Mouse (Mus musculus) lung, postnatal 0 days (tissue): Measurements from ENCODE around the gene 4931440F15Rik. TPM values are rescaled to one million over a fixed set of nuclear protein-coding genes. Genes with fewer than 3 reads are reported as not detected.

ENCODE experiments used
- ATAC-seq: fragments of 200-750 bp; cut with Nextera tagmentation; 2 replicates; pipeline ENCODE4 v1.8.0; 2017; ENCODE audit warnings: moderate library complexity
- DNase-seq: peaks from one replicate; pipeline ENCODE4 v3.0.0-alpha.2; 2016; ENCODE audit warnings: low spot score
- H3K27ac ChIP-seq: fragments of 300-500 bp; sonication (generic); 2 replicates; pipeline ENCODE4 v1.5.1; 2014; ENCODE audit warnings: antibody characterized with exemption, mild to moderate bottlenecking, low read length, mixed read lengths
- H3K27me3 ChIP-seq: fragments of 300-500 bp; sonication (generic); replicated peaks from 2 replicates; pipeline ENCODE4 v1.6.1; 2014; ENCODE audit warnings: low read length, mixed read lengths; ENCODE audit not compliant: insufficient read depth
- H3K36me3 ChIP-seq: fragments of 300-500 bp; sonication (generic); 2 replicates; pipeline ENCODE4 v1.6.1; 2014; ENCODE audit warnings: low read length, mixed read lengths; ENCODE audit not compliant: insufficient read depth
- H3K4me1 ChIP-seq: fragments of 300-500 bp; sonication (generic); 2 replicates; pipeline ENCODE4 v1.6.1; 2014; ENCODE audit warnings: antibody characterized with exemption, low read depth, low read length, mixed read lengths; ENCODE audit not compliant: insufficient read depth
- H3K4me2 ChIP-seq: fragments of 300-500 bp; sonication (generic); replicated peaks from 2 replicates; pipeline ENCODE4 v1.6.1; 2014; ENCODE audit warnings: low read depth, mild to moderate bottlenecking, low read length, moderate library complexity, mixed read lengths
- H3K4me3 ChIP-seq: fragments of 300-500 bp; sonication (generic); 2 replicates; pipeline ENCODE4 v1.5.1; 2014; ENCODE audit warnings: low read depth, low read length
- H3K9ac ChIP-seq: fragments of 300-500 bp; sonication (generic); replicated peaks from 2 replicates; pipeline ENCODE4 v1.6.1; 2014; ENCODE audit warnings: low read depth, mild to moderate bottlenecking
- H3K9me3 ChIP-seq: fragments of 300-500 bp; sonication (generic); 2 replicates; pipeline ENCODE4 v1.6.1; 2016; ENCODE audit warnings: low read length, mixed read lengths
- CTCF ChIP-seq: IDR thresholded peaks from 2 replicates; pipeline ENCODE4 v1.5.1; 2016; ENCODE audit warnings: antibody characterized with exemption, mild to moderate bottlenecking
- EP300 ChIP-seq: IDR thresholded peaks from 2 replicates; pipeline ENCODE4 v1.6.1; 2016; ENCODE audit warnings: antibody characterized with exemption, mild to moderate bottlenecking, control low read depth
- WGBS: fragments of 180-500 bp; shearing (Covaris S2); extraction: QIAGEN DNeasy Blood & Tissue Kit; methylation state at CpG from one replicate; pipeline ENCODE4 v1.1.7; 2014; 5-methylcytosine and 5-hydroxymethylcytosine counted together
- polyA plus RNA-seq: library from polyadenylated mRNA; unstranded; fragments of >200 nt; fragmentation: Nextera tagmentation; extraction: Ambion mirVana; gene quantifications from 2 replicates; pipeline ENCODE4 v1.2.1, GENCODE M21; 2015

Gene 4931440F15Rik
- polyA plus RNA-seq, 1 experiment from 2014 or later: 0.04 TPM

DNA sequence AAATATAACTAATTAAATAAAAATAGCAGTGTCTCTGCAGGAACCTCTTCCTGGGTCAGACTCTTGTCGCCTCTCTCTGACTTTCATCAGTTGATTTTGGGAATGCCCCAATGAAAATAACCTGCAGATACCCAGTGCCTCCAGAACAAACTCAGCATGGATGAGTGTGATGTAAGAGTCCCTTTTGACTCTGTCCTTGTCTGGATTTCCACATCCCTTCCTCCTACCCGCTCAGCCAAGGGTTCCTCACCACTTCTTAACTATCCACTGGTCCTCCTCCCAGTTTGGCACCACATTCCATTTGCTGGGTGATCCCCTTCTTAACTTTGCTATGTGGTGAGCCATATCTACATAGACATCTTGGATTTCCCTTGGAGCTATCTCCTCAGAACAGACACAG is 34.7 kb downstream of the 4931440F15Rik start:
- H3K4me3 ChIP-seq: no peak overlapping the region
- H3K9ac ChIP-seq: no peak overlapping the region
- no peaks in the 10 kb centered on the region for H3K27me3 ChIP-seq
- TF ChIP-seq CTCF: no peak
- no peak for TF ChIP-seq EP300
- no peak overlapping the region for H3K4me2 ChIP-seq
- ATAC-seq (no peak), DNase-seq (no peak)
- H3K36me3 ChIP-seq: no peaks in the 10 kb centered on the region
- WGBS: 89% methylated on average over 2 of the region's 2 CpGs
- no peaks in the 10 kb centered on the region for H3K4me1 ChIP-seq
- H3K9me3 ChIP-seq: no peaks in the 10 kb centered on the region
- no peak overlapping the region for H3K27ac ChIP-seq

DNA sequence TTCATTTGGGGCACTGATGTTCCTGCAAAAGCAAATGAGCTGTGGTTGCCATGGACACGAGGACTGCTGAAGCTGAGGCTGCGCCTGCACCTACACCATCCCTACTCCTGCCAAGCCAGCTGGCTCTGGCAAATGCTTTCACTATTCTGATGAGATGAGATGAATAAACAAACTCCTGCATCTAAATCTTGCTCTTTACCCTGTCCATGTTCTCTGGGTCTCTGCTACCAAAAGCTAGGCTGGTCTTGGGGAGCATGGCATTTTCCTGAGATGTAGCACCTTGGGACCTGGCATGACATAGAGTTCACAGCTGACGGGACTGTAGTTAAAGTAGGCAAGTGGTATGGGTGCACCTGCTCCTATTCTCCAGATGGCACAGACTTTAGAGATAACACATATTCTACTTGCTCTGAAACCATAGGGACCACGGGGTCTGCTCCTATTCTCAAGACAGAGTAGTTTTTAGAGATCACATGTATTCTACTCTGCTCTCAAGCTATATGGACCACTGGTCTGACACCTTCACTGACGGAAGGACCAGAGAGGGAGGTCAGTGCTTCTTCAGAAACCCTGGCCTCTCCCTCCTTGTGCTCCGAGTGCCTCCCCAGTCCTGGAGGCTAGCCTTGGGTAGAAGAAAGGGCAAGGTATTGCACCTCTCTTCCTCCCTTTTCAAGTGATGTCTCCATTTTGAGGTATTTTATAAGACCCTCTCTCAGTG is 36.4 kb downstream of the 4931440F15Rik start:
- ATAC-seq: no peak
- TF ChIP-seq EP300: no peak
- TF ChIP-seq CTCF: no peak
- Histone ChIP-seq H3K4me2 (no peak overlapping the region), H3K36me3 (no peaks in the 10 kb centered on the region), H3K4me3 (no peak overlapping the region), H3K27me3 (no peaks in the 10 kb centered on the region), H3K9me3 (no peaks in the 10 kb centered on the region), H3K4me1 (no peaks in the 10 kb centered on the region), H3K9ac (no peak overlapping the region), H3K27ac (no peak overlapping the region)
- DNase-seq: no peak
- WGBS: 66% methylated on average over 6 of the region's 6 CpGs

GRCm38 (mm10) chr11:29788499-29788898 is 37.0 kb downstream of the 4931440F15Rik start:
- H3K4me1 ChIP-seq: no peaks in the 10 kb centered on the region
- H3K4me2 ChIP-seq: no peak overlapping the region
- no peak overlapping the region for H3K27ac ChIP-seq
- H3K27me3 ChIP-seq: no peaks in the 10 kb centered on the region
- H3K9ac ChIP-seq: no peak overlapping the region
- H3K4me3 ChIP-seq: no peak overlapping the region
- 53% methylated on average over 1 of the region's 1 CpGs for WGBS
- peak; percentile 23 for DNase-seq
- H3K9me3 ChIP-seq: no peaks in the 10 kb centered on the region
- ATAC-seq: peak; percentile 14; the same call in 1 of the 2 replicates
- H3K36me3 ChIP-seq: no peaks in the 10 kb centered on the region
- TF ChIP-seq EP300 (no peak), CTCF (no peak)

- ATAC-seq: no peak
- 17% methylated on average over 5 of the region's 5 CpGs for WGBS
These were observed 38.0 kb downstream of the 4931440F15Rik start for GRCm38 (mm10) chr11:29787473-29787872.

GRCm38 (mm10) chr11:29786583-29787219 is 38.8 kb downstream of the 4931440F15Rik start:
- Histone ChIP-seq H3K9ac (no peak overlapping the region), H3K4me2 (no peak overlapping the region), H3K36me3 (no peaks in the 10 kb centered on the region), H3K27me3 (no peaks in the 10 kb centered on the region), H3K4me1 (no peaks in the 10 kb centered on the region), H3K27ac (no peak overlapping the region), H3K4me3 (no peak overlapping the region), H3K9me3 (no peaks in the 10 kb centered on the region)
- TF ChIP-seq CTCF: no peak
- TF ChIP-seq EP300: no peak
- DNase-seq: peak; percentile 12
- WGBS: 74% methylated on average over 6 of the region's 6 CpGs
- no peak for ATAC-seq

More at GRCm38 (mm10) chr11:29787473-29787872, 38.0 kb downstream of the 4931440F15Rik start:
- DNase-seq: no peak
- TF ChIP-seq EP300: no peak
- no peak for TF ChIP-seq CTCF
- H3K9ac ChIP-seq: no peak overlapping the region
- H3K27ac ChIP-seq: no peak overlapping the region
- H3K9me3 ChIP-seq: no peaks in the 10 kb centered on the region
- H3K27me3 ChIP-seq: no peaks in the 10 kb centered on the region
- H3K4me3 ChIP-seq: no peak overlapping the region
- H3K36me3 ChIP-seq: no peaks in the 10 kb centered on the region
- no peak overlapping the region for H3K4me2 ChIP-seq
- H3K4me1 ChIP-seq: no peaks in the 10 kb centered on the region

DNA sequence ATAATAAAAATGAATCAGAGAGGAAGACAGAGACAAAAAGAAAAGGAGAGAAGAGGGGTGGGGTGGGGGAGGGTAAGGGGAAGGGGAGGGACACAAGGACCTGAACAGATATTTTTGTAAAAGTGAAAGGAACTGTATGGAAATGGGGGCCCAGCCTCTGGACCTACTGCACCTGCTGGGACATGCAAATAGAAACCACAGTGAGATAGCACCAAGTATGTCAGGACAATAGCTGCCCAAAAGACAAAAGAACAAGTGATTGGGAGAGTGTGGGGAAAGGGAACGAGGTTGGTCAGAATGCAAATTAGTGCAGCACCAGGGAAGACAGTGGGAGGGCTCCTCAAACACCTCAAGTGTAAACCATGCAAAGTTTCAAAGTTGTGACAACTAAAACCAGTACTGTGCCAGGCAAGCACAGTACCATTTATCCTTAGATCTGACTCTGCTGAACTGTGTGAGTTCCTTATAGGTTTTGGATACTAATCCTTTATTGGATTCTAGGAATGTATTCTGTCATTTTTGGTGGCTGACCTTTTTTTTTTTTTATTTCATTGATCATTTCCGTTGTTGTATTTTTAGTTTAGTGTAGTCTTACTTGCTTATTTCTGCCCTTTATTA is 46.0 kb downstream of the 4931440F15Rik start:
- Histone ChIP-seq H3K4me1 (no peaks in the 10 kb centered on the region), H3K4me3 (no peak overlapping the region), H3K9me3 (no peaks in the 10 kb centered on the region), H3K36me3 (no peaks in the 10 kb centered on the region), H3K9ac (no peak overlapping the region), H3K27ac (no peak overlapping the region), H3K27me3 (no peaks in the 10 kb centered on the region), H3K4me2 (no peak overlapping the region)
- TF ChIP-seq CTCF (no peak), EP300 (no peak)
- no peak for ATAC-seq
- no peak for DNase-seq
- WGBS: 53% methylated on average over 2 of the region's 2 CpGs
